Mouse (Mus musculus): ENCODE measurements around the gene Fosl2. TPM values are rescaled to one million over a fixed set of nuclear protein-coding genes. Genes with fewer than 3 reads are reported as not detected.

Fosl2 gene
- polyA plus RNA-seq, 1 experiment: 9.2 TPM

- no peak for TF ChIP-seq POLR2A (IDR thresholded peaks at IDR 0.05; ENCODE audit: control insufficient read depth, extremely low read depth, insufficient read depth, low read length, poor library complexity)
- no peak for TF ChIP-seq CTCF (IDR thresholded peaks at IDR 0.05; ENCODE audit: borderline replicate concordance, control insufficient read depth, extremely low read depth, insufficient read depth, low read length, poor library complexity)
- Histone ChIP-seq H3K4me1 (replicated peaks; ENCODE audit: control insufficient read depth, insufficient read depth, low read length) (no peaks in the 10 kb centered on the region), H3K27ac (ENCODE audit: control insufficient read depth, insufficient read depth, low read length) (no peak overlapping the region), H3K36me3 (ENCODE audit: control insufficient read depth, insufficient read depth, low read length) (no peaks in the 10 kb centered on the region), H3K27me3 (ENCODE audit: control insufficient read depth, insufficient read depth, low read length) (no peaks in the 10 kb centered on the region), H3K4me3 (ENCODE audit: control insufficient read depth, insufficient read depth, low read length) (no peak overlapping the region)
- WGBS: 94% methylated on average over 4 of the region's 4 CpGs
- DNase-seq: no peak
Observed at GRCm38 (mm10) chr5:32182885-32183629, 47.5 kb downstream of the Fosl2 start.

- TF ChIP-seq CTCF (IDR thresholded peaks at IDR 0.05; ENCODE audit: borderline replicate concordance, control insufficient read depth, extremely low read depth, insufficient read depth, low read length, poor library complexity) (no peak), POLR2A (IDR thresholded peaks at IDR 0.05; ENCODE audit: control insufficient read depth, extremely low read depth, insufficient read depth, low read length, poor library complexity) (no peak)
- 82% methylated on average over 11 of the region's 11 CpGs for WGBS
- Histone ChIP-seq H3K4me1 (replicated peaks; ENCODE audit: control insufficient read depth, insufficient read depth, low read length) (no peaks in the 10 kb centered on the region), H3K36me3 (ENCODE audit: control insufficient read depth, insufficient read depth, low read length) (no peaks in the 10 kb centered on the region), H3K27me3 (ENCODE audit: control insufficient read depth, insufficient read depth, low read length) (no peaks in the 10 kb centered on the region), H3K27ac (ENCODE audit: control insufficient read depth, insufficient read depth, low read length) (no peak overlapping the region), H3K4me3 (ENCODE audit: control insufficient read depth, insufficient read depth, low read length) (no peak overlapping the region)
- DNase-seq: no peak
Observed at GRCm38 (mm10) chr5:32187717-32188116, 52.1 kb downstream of the Fosl2 start.

GRCm38 (mm10) chr5:32191259-32191658 lies 55.7 kb downstream of the Fosl2 start:
- H3K4me1 ChIP-seq (replicated peaks; ENCODE audit: control insufficient read depth, insufficient read depth, low read length): no peaks in the 10 kb centered on the region

GRCm38 (mm10) chr5:32192016-32192845 lies 56.6 kb downstream of the Fosl2 start:
- Histone ChIP-seq H3K27me3 (ENCODE audit: control insufficient read depth, insufficient read depth, low read length) (no peaks in the 10 kb centered on the region), H3K4me3 (ENCODE audit: control insufficient read depth, insufficient read depth, low read length) (no peak overlapping the region), H3K27ac (ENCODE audit: control insufficient read depth, insufficient read depth, low read length) (no peak overlapping the region), H3K4me1 (replicated peaks; ENCODE audit: control insufficient read depth, insufficient read depth, low read length) (no peaks in the 10 kb centered on the region), H3K36me3 (ENCODE audit: control insufficient read depth, insufficient read depth, low read length) (no peaks in the 10 kb centered on the region)
- no peak for DNase-seq
- 86% methylated on average over 16 of the region's 16 CpGs for WGBS
- TF ChIP-seq POLR2A (IDR thresholded peaks at IDR 0.05; ENCODE audit: control insufficient read depth, extremely low read depth, insufficient read depth, low read length, poor library complexity): no peak
- TF ChIP-seq CTCF (IDR thresholded peaks at IDR 0.05; ENCODE audit: borderline replicate concordance, control insufficient read depth, extremely low read depth, insufficient read depth, low read length, poor library complexity): no peak

More at GRCm38 (mm10) chr5:32191259-32191658, 55.7 kb downstream of the Fosl2 start:
- WGBS: 96% methylated on average over 5 of the region's 5 CpGs
- no peaks in the 10 kb centered on the region for H3K36me3 ChIP-seq (ENCODE audit: control insufficient read depth, insufficient read depth, low read length)
- H3K27ac ChIP-seq (ENCODE audit: control insufficient read depth, insufficient read depth, low read length): no peak overlapping the region
- no peak overlapping the region for H3K4me3 ChIP-seq (ENCODE audit: control insufficient read depth, insufficient read depth, low read length)
- TF ChIP-seq CTCF (IDR thresholded peaks at IDR 0.05; ENCODE audit: borderline replicate concordance, control insufficient read depth, extremely low read depth, insufficient read depth, low read length, poor library complexity) (no peak), POLR2A (IDR thresholded peaks at IDR 0.05; ENCODE audit: control insufficient read depth, extremely low read depth, insufficient read depth, low read length, poor library complexity) (no peak)
- no peak for DNase-seq
- no peaks in the 10 kb centered on the region for H3K27me3 ChIP-seq (ENCODE audit: control insufficient read depth, insufficient read depth, low read length)

- Histone ChIP-seq H3K27me3 (ENCODE audit: control insufficient read depth, insufficient read depth, low read length) (no peaks in the 10 kb centered on the region), H3K36me3 (ENCODE audit: control insufficient read depth, insufficient read depth, low read length) (no peaks in the 10 kb centered on the region), H3K4me1 (replicated peaks; ENCODE audit: control insufficient read depth, insufficient read depth, low read length) (peaks cover 7% of the 10 kb centered on the region), H3K27ac (ENCODE audit: control insufficient read depth, insufficient read depth, low read length) (no peak overlapping the region), H3K4me3 (ENCODE audit: control insufficient read depth, insufficient read depth, low read length) (no peak overlapping the region)
- WGBS: 47% methylated on average over 4 of the region's 4 CpGs
- TF ChIP-seq CTCF (IDR thresholded peaks at IDR 0.05; ENCODE audit: borderline replicate concordance, control insufficient read depth, extremely low read depth, insufficient read depth, low read length, poor library complexity) (no peak), POLR2A (IDR thresholded peaks at IDR 0.05; ENCODE audit: control insufficient read depth, extremely low read depth, insufficient read depth, low read length, poor library complexity) (no peak)
- DNase-seq: no peak
Observed at GRCm38 (mm10) chr5:32194236-32194635, 58.6 kb downstream of the Fosl2 start.

- Histone ChIP-seq H3K27me3 (ENCODE audit: control insufficient read depth, insufficient read depth, low read length) (no peaks in the 10 kb centered on the region), H3K36me3 (ENCODE audit: control insufficient read depth, insufficient read depth, low read length) (no peaks in the 10 kb centered on the region), H3K4me1 (replicated peaks; ENCODE audit: control insufficient read depth, insufficient read depth, low read length) (peaks cover 10% of the 10 kb centered on the region), H3K4me3 (ENCODE audit: control insufficient read depth, insufficient read depth, low read length) (no peak overlapping the region), H3K27ac (ENCODE audit: control insufficient read depth, insufficient read depth, low read length) (no peak overlapping the region)
- TF ChIP-seq POLR2A (IDR thresholded peaks at IDR 0.05; ENCODE audit: control insufficient read depth, extremely low read depth, insufficient read depth, low read length, poor library complexity) (no peak), CTCF (IDR thresholded peaks at IDR 0.05; ENCODE audit: borderline replicate concordance, control insufficient read depth, extremely low read depth, insufficient read depth, low read length, poor library complexity) (no peak)
- 65% methylated on average over 12 of the region's 12 CpGs for WGBS
- DNase-seq: no peak
Observed at GRCm38 (mm10) chr5:32195857-32196609, 60.4 kb downstream of the Fosl2 start.
